Mouse (Mus musculus) spleen, adult 2 months (tissue): ENCODE results near the gene Nbea. TPM values are rescaled to one million over a fixed set of nuclear protein-coding genes. Genes with fewer than 3 reads are reported as not detected.

Experiments
- DNase-seq, 2 experiments: peaks; one replicate each; pipeline versions ENCODE4 v3.0.0 to v3.0.0-alpha.2; 2012 to 2021; ENCODE audit warnings: low spot score in 2 of 2, low read depth in 1 of 2
- H3K27ac ChIP-seq: fragments of 200-500 bp; 2 replicates; pipeline ENCODE4 v1.5.1; 2012; ENCODE audit warnings: low read length, inconsistent platforms; ENCODE audit not compliant: insufficient read depth
- H3K27me3 ChIP-seq: fragments of 200-500 bp; 2 replicates; pipeline ENCODE4 v1.6.1; 2012; ENCODE audit warnings: mild to moderate bottlenecking, moderate library complexity, low read length, inconsistent platforms; ENCODE audit not compliant: control insufficient read depth, insufficient read depth
- H3K36me3 ChIP-seq: fragments of 200-500 bp; 2 replicates; pipeline ENCODE4 v1.6.1; 2012; ENCODE audit warnings: mild to moderate bottlenecking, low read length, inconsistent platforms; ENCODE audit not compliant: control insufficient read depth, insufficient read depth
- H3K4me1 ChIP-seq: fragments of 200-500 bp; 2 replicates; pipeline ENCODE4 v1.6.1; 2011; ENCODE audit warnings: inconsistent platforms; ENCODE audit not compliant: control insufficient read depth, insufficient read depth, insufficient read length
- H3K4me3 ChIP-seq: fragments of 200-500 bp; 2 replicates; pipeline ENCODE4 v1.5.1; 2011; ENCODE audit warnings: mild to moderate bottlenecking, inconsistent platforms; ENCODE audit not compliant: insufficient read depth, insufficient read length; ENCODE audit errors: extremely low read depth
- CTCF ChIP-seq: fragments of 200-500 bp; IDR thresholded peaks from 2 replicates; pipeline ENCODE4 v1.5.1; 2011; ENCODE audit warnings: mild to moderate bottlenecking, inconsistent platforms; ENCODE audit not compliant: insufficient read depth, insufficient read length, insufficient replicate concordance; ENCODE audit errors: extremely low read depth
- POLR2A ChIP-seq: fragments of 200-500 bp; IDR thresholded peaks from 2 replicates; pipeline ENCODE4 v1.6.1; 2011; ENCODE audit warnings: low read depth, low read length, inconsistent platforms
- WGBS: fragments of 180-500 bp; shearing (Covaris S2); methylation state at CpG from one replicate; pipeline ENCODE4 v1.1.7; 2018; 5-methylcytosine and 5-hydroxymethylcytosine counted together
- polyA plus RNA-seq: library from polyadenylated mRNA; depleted of rRNA; stranded (reverse); fragments of >200 nt; gene quantifications from 2 replicates; pipeline ENCODE4 v1.2.3, GENCODE M21; 2012

Nbea gene
- polyA plus RNA-seq, 1 experiment, result 1.6 TPM

DNA sequence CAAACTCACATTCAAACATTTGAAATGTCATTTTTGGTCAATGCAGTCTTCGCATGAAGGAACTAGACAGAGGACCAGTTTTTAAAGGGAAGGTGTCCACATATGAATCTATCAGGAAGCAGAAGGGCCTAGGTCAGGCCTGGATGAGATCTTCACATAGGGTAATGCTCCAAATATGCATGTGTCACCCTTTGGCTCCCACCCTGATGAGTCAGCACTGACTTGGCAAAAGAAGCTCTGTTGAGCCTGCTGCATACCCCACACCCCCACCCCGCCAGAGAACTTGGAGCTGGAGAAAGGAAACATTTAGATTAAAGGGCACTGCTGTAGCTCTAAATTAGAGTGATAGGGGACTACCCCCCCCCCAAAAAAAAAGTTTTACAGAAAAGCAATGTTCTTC, 583.2 kb downstream of the Nbea start:
- no peak for DNase-seq
- H3K4me1 ChIP-seq, result no peaks in the 10 kb centered on the region
- H3K36me3 ChIP-seq, result no peaks in the 10 kb centered on the region
- H3K27me3 ChIP-seq, result no peaks in the 10 kb centered on the region
- 67% methylated on average over 2 of the region's 2 CpGs for WGBS
- H3K4me3 ChIP-seq, result no peak overlapping the region
- TF ChIP-seq CTCF, result no peak
- TF ChIP-seq POLR2A, result no peak
- no peak overlapping the region for H3K27ac ChIP-seq

DNA sequence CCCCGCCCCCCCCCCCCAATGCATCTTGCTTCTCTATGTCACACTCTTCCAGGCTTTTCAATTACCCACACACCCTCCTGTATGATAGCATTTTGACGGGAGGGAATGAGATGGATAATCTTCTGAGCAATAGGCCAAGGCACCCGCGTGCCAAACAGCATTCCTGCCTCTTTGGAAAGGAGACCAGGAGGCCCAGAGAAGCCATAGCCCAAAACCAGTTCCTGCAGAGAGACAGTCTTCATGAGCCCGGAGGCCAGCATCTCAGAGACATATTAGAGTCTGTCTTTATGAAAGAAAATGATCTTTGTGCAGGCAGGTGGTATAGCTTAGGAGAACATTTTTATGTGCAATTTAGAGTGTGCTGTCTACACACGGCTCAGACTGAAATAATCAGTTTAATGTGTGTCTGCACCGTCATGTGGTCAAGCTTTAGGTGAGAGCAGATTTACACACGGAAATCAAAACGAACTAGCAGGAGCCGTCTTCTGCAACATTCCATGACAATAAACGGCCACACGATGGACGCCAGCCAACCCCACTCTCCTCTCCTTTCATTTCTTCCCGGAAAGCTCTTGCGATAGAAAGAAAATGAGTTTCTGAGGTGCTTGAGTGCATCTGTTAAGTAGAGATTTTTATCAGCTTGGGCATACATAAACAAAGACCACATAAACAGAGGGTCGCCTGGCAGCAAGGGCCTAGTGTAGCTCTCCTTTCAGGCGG, 584.0 kb downstream of the Nbea start:
- Histone ChIP-seq H3K27me3 (no peaks in the 10 kb centered on the region), H3K4me3 (no peak overlapping the region), H3K36me3 (no peaks in the 10 kb centered on the region), H3K4me1 (no peaks in the 10 kb centered on the region), H3K27ac (no peak overlapping the region)
- TF ChIP-seq CTCF, result no peak
- TF ChIP-seq POLR2A, result no peak
- 81% methylated on average over 17 of the region's 17 CpGs for WGBS
- DNase-seq, result no peak

DNA sequence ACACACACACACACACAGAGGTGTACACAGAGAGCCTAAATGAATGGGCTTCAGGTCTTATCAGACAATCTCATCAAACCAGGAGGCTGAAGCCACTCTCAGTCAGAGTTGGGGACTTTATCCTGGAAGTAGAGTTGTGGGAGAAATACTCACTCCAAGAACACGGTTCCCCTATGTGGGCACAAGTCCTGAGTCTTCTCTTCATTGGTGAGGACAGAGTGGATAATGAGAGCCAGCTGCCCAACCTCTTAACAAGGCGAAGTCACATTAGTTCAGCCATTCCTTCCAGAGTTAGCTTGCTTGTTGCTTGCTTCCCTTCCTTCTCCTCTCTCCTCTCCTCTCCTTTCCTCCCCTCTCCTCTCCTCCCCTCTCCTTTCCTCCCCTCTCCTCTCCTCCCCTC, 584.8 kb downstream of the Nbea start:
- no peak for TF ChIP-seq POLR2A
- no peaks in the 10 kb centered on the region for H3K4me1 ChIP-seq

DNA sequence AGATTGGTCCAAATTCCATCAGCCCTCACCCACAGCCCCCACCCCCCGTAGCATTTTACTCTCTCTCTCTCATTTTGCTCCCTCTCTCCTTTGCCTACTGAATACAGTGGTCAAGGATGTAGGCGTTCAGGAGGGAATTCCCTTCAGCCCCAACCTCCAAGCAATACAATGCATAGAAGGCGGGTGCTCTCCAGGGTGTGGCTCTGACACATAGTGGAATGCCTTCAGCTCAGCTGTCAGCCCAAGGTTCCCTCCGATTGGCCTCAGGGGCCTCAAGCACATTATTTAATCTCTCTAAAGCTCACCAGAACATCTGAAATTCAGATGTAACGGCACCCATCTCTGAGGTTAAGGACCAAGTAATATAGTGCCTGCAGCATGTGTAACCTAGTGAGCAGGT, 590.2 kb downstream of the Nbea start:
- no peak for DNase-seq
- Histone ChIP-seq H3K36me3 (no peaks in the 10 kb centered on the region), H3K27me3 (no peaks in the 10 kb centered on the region), H3K4me3 (no peak overlapping the region), H3K27ac (no peak overlapping the region), H3K4me1 (no peaks in the 10 kb centered on the region)
- TF ChIP-seq CTCF, result no peak
- no peak for TF ChIP-seq POLR2A
- 88% methylated on average over 5 of the region's 5 CpGs for WGBS

More for the DNA sequence above, 584.8 kb downstream of the Nbea start:
- no peaks in the 10 kb centered on the region for H3K36me3 ChIP-seq
- WGBS, result 91% methylated on average over 2 of the region's 2 CpGs
- no peak overlapping the region for H3K27ac ChIP-seq
- H3K27me3 ChIP-seq, result no peaks in the 10 kb centered on the region
- H3K4me3 ChIP-seq, result no peak overlapping the region
- no peak for DNase-seq

DNA sequence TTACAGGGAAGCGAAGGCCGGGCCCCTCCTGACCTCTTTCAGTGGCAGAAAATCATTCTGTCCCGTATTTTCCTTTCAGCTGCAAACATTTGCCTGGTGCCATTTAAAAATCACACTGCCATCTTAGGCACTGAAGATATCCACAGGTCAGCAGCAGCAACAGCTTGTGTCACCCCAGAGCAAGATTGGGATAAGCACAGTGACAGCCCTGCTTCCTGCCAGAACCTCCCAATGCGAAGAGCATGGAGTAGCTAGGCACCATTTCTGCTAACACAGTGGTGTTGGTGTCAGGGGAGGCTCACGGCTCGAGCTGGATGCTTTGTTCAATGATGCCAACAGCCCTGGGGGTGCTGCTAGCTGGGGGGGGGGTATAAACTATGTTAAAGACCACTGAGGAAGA, 592.8 kb downstream of the Nbea start:
- no peaks in the 10 kb centered on the region for H3K4me1 ChIP-seq
- DNase-seq, result no peak
- no peaks in the 10 kb centered on the region for H3K27me3 ChIP-seq
- H3K27ac ChIP-seq, result no peak overlapping the region
- no peak overlapping the region for H3K4me3 ChIP-seq
- 90% methylated on average over 6 of the region's 6 CpGs for WGBS
- no peak for TF ChIP-seq CTCF
- TF ChIP-seq POLR2A, result no peak
- H3K36me3 ChIP-seq, result no peaks in the 10 kb centered on the region

DNA sequence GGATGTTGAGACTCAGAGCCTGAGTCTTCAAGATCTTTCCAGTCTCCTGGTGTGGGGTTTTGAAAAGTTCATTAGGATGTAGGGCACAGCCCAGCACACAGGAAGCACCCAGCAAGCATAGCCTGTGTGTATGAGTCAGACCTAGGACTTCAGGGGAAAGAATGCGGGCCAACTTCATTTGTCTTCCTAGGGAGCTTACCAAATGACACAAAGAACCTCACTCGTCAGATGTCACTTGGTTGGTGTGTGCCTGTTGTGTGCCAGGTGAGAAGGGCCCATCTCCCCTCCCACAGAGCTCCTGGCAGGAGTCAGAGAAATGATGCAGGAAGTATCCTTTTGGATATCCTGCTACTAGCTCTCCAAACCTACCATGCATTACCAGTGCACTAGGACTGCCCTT, 593.2 kb downstream of the Nbea start:
- Histone ChIP-seq H3K36me3 (no peaks in the 10 kb centered on the region), H3K4me1 (no peaks in the 10 kb centered on the region), H3K27ac (no peak overlapping the region), H3K27me3 (no peaks in the 10 kb centered on the region), H3K4me3 (no peak overlapping the region)
- DNase-seq, result no peak
- TF ChIP-seq POLR2A, result no peak
- no peak for TF ChIP-seq CTCF
- 89% methylated on average over 2 of the region's 2 CpGs for WGBS

DNA sequence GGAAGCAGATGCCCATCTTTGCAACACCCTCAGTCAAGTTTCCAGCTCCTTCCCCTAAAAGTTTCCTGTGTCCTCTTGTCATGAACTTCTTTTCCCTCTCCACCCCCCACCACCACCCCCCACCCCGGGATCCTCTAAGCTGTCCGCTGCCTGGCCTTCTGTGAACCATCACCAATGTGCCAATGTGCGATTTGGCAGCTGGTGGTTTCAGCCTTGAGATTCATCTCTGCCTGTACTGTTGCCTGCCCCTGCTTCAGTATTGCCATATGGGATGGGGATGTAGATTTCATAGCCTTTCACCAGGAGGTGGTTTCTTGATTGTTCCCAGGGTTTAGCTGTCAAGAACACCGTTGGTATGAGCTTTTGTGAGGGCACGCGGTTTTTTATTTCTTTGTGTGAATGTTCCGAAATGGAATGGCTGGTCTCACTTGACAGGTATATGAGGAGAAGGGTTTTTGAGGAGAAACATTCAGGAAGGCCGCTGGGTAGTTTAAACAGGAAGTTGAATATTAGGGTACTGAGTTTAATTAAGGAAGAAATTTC, 594.0 kb downstream of the Nbea start:
- no peak overlapping the region for H3K27ac ChIP-seq
- no peaks in the 10 kb centered on the region for H3K4me1 ChIP-seq
- no peaks in the 10 kb centered on the region for H3K27me3 ChIP-seq
- 87% methylated on average over 8 of the region's 8 CpGs for WGBS
- TF ChIP-seq CTCF (no peak), POLR2A (no peak)
- no peak overlapping the region for H3K4me3 ChIP-seq
- H3K36me3 ChIP-seq, result no peaks in the 10 kb centered on the region
- no peak for DNase-seq
